Mouse (Mus musculus): Measurements from ENCODE around the gene Edil3.

The Edil3 gene

GRCm38 (mm10) chr13:88821440-88822331, at the start of gene Edil3:
Edil3 (plus strand) TSS chr13:88821472.
- DNase-seq: peak; percentile 59 to 65

- no peak for DNase-seq
Measured at GRCm38 (mm10) chr13:88799186-88799585, 22.1 kb upstream of the Edil3 start.

GRCm38 (mm10) chr13:88801006-88801405, 20.3 kb upstream of the Edil3 start:
- no peak for DNase-seq

- peak in 1 of 2 experiments; percentile 32 for DNase-seq
Measured at GRCm38 (mm10) chr13:88805838-88806237, 15.4 kb upstream of the Edil3 start.

DNA sequence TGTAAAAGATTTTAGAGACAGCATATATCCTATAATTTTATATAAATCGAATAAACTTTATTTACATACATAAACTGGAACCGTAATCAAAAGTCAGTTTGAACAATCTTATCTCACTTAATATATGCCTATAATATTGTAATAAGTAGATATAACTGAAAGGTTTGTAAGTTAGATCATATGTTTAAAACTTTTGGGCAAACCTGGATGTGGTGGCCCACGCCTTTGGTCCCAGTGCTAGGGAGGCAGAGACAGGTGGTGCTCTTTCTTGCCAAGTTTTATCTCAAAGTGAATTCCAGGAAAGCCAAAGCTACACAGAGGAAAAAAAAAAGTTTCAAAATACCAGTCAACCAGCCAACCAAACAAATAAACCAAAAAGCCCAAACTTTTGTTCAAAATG, 15.0 kb upstream of the Edil3 start:
- no peak for DNase-seq

- no peak for DNase-seq
Measured at GRCm38 (mm10) chr13:88810097-88810496, 11.2 kb upstream of the Edil3 start.

DNA sequence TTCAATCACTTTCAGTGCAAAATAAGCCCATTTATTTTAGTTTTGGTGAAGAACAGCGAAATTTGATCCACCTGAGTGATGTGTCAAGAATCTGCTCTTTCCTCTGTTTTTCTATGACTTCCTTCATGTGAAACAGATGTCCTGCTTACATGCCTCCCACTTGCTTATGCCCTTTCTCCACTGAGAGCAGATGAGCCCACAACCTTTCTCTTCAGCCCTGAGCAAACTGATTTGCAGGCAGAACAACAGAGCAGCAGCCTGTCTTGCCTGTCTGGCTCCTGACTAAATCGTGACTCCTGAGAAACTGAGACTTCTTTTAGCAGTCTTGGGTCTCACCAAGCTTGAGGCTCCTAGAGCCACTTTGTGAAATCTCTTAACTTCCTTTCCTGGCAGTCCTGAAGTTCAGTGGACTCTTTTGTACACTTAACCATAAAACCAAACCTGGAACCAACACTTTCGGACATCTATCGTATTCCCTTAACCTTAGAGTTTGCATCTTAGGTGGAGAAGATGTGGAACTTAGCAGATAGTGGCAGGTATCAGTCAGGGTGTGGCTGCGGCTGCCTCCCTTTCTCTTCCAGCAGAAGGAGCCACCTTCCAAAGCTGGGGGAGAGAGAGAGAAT, 475 bp upstream of the Edil3 start:
- no peak for DNase-seq

DNA sequence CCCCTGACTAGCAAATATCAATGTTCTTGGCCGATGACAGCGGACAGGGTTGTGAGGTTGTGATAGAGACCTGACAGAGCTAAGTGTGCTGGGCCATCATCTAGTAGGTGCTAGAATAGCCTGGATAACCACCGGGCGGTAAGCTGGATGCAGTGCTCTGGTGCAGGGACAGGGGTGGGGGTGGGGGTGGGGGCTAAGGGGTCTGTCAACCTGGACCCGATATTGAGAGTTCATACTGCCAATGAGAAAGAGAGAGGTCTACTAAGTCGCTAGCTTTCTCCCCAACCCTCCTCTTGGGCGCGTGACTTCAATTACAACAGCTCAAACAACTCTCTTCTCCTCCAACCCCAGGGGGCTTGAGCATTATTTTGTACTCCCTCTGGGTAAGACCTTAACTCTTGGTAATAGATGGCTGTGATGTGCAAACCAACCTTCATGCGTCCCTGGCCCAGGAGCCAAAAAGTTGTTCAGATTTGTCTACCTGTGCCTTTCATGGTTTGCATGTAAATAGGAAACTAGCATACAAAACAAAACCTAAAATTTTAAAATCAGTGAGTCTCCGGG, 1.1 kb downstream of the Edil3 start:
- no peak for DNase-seq

- DNase-seq: no peak
Measured at GRCm38 (mm10) chr13:88822976-88823521, 1.8 kb downstream of the Edil3 start.

DNA sequence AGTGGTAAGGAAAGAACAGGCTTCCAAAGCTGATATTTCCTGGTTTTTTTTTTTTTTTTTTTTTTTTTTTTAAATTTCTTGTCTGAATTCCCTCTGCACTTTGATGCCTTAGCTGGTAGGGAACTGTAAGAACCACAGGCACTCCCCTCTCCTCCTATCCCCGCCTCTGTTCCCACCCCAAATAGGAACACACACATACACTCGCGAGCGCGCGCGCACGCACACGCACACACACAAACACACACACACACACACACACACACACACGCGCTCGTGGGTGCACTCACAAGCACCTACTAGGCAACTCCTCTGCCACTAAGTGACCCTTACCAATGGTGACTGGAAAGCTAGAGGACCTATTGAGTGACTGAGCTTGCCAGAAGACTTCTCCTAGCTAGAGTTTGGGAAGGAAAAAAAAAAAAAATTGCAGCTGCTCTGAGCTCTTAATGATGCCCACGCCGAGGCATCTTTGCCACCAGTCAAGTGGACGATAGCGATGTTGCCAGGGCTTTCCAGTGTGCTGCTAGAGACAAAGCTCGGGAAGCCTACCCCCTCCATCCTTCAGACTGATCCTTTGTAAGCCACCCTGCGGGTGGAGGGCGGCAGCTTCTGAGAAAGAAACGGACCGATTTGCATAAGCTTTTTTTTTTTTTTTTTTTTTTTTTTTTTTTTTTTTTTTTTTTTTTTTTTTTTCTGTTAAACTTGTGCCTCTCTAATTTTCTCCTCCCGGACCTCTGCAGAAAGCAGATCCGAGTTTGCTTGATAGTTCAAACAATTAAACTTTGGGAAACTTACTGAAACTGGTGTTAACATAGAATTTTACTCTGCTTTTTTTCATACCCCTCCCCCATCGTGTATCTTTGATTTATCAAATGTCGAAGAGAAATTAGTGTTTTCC, 2.5 kb downstream of the Edil3 start:
- DNase-seq: peak; percentile 18 to 27

- no peak for DNase-seq
Measured at GRCm38 (mm10) chr13:88824441-88824840, 3.2 kb downstream of the Edil3 start.

GRCm38 (mm10) chr13:88828362-88828761, 7.1 kb downstream of the Edil3 start:
- no peak for DNase-seq

GRCm38 (mm10) chr13:88833732-88834131, 12.5 kb downstream of the Edil3 start:
- no peak for DNase-seq

- no peak for DNase-seq
Measured at GRCm38 (mm10) chr13:88849739-88850138, 28.5 kb downstream of the Edil3 start.

DNA sequence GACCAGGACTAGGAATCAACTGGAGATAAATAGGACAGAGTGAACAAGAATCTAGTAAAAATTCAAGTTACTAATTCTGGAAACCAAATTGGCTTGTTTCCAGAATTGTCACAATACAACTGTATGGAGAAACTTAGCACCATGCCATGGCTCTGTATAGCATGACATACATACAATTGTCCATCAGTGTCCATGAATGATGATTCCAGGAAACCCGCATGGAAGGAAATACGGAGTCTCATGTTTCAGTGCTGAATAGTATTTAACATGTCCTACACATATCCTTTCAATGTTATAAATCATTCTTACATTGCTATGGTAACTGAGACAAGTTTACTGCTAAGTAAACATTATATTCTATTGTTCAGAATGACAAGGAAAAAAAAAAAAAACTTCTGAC, 58.7 kb downstream of the Edil3 start:
- no peak for DNase-seq

DNA sequence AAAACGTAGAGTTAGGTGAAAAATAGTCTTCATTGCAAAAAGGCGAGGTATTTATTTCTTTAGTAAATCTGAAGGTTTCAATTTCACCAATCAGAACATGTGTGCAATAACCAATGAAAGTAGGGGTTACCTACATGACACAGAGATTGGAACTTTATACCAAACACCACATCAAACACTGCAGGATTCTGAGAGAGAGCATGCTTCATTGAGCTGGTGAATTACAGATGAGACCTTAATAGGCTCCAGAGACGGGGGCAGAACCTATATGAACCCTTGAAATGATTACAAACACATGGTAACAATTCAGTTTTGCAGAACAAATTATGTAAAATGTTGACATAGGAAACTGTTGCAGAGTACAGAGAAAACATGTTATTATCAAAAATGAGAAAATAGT, 69.5 kb downstream of the Edil3 start:
- no peak for DNase-seq

DNA sequence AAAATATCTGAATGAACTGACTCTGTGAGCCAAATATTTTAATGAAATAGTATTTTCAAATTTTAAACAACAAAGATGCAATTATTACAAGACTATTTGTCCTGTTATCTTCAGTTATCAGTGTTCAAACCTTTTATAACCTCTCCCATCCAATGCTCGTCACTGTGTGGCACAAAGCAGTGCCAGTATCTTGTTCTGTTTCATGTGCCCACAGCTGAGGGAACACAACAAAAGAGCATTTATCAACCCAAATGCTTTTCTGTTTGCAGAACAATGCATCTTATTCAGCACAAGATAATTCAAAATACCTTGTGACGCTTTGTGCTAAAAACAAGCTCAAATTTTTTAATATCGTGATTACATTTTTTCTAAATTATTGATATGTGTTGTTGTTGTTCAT, 78.8 kb downstream of the Edil3 start:
- DNase-seq: no peak

DNA sequence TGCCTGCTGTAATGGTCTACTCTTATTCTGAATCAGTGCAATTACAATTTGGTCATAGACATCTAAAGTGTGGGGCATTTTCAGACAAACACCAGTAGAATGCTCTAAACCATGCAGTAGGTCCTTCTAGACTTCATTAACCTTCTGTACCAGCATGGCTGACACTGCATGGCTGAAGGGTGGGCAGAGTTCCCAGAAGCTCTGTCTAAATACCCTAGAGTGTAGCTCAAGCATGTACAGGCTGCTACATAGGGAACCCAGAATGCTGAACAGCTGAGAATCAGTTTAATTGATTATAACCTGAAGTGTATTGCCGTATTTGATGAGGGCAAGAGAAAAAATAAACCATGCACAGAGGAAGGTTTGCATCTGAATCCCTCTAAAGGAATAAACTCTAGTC, 86.1 kb downstream of the Edil3 start:
- DNase-seq: no peak

DNA sequence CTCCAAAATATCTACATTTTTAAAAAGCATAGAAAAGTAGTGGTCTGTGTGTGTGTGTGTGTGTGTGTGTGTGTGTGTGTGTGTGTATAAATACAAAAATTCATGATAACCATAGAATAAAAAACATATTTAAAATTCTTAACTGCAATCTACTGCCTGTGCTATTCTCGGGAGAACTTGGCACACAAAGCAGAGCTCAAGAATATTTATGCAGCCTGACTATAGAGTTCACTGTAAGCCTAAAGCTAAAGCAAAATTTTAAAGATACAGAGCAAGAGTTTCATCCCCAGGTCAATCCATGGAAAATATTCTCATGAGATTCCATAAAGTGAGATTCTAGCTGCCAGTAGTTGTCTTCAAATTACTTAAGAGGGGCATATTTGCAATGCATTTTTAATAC, 86.9 kb downstream of the Edil3 start:
- DNase-seq: no peak

- no peak for DNase-seq
Measured at GRCm38 (mm10) chr13:88916503-88916902, 95.2 kb downstream of the Edil3 start.

DNA sequence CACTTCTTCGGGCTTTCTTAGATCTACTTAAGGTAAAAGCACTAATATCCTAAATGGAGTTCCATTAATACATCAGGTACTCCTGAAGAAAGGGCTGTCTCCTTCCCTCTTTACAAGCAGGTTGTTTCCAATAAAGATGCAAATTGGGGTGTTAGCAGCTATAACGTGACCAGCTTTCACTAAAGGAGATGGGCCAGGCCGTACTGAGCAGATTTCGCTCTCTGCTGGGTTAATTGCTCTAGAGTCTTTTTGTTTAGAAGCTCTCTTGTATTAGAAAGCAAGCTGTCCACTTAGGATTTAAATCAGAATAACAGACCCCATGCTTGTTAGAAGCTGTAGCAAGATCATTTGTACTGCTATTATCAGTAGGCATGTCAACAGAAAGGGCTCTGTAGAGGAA, 108.4 kb downstream of the Edil3 start:
- no peak for DNase-seq

DNA sequence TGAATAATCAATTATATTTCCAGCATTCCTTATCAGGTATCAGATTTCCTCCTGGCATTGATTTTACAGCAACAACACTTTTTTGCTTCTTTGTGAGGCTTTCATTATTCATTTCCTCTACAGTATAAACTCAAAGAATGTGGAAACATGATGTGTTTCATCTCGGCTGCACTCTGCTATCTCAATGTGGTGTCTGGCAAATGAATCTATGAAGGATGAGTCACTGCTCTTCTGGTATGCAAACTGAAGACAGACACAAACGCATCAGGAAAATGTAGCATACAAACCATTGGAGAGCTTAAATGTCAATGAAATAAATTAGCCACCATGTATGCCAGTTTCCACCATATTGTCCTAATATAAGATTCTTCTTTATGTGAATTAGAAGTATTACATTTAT, 117.3 kb downstream of the Edil3 start:
- no peak for DNase-seq

- DNase-seq: no peak
Measured at GRCm38 (mm10) chr13:88972355-88972754, 151.1 kb downstream of the Edil3 start.

Data from kidney, postnatal 4 days (tissue).